Mouse (Mus musculus) c-Kit-positive CD71-negative TER-119-negative erythroid progenitor cells, embryonic 14.5 days (primary cell): ENCODE measurements around the gene Bax.
"Not testable (repeated sequence)": the region's sequence is repeated elsewhere in the genome, so short reads cannot be mapped to it uniquely, and the experiment has no call there.

Source experiments
- DNase-seq: peaks from one replicate; pipeline ENCODE4 v3.0.0-alpha.2; 2013; ENCODE audit warnings: low read depth

The Bax gene

GRCm38 (mm10) chr7:45481374-45481927, 14.8 kb upstream of the Bax start, which contains the start of gene Tulp2:
Gene Tulp2 (plus strand): TSS chr7:45481877.
- no peak for DNase-seq

- DNase-seq: not testable (repeated sequence)
These were observed 13.6 kb upstream of the Bax start for GRCm38 (mm10) chr7:45480310-45480709.

GRCm38 (mm10) chr7:45478774-45479173, 12.1 kb upstream of the Bax start:
- no peak for DNase-seq

DNA sequence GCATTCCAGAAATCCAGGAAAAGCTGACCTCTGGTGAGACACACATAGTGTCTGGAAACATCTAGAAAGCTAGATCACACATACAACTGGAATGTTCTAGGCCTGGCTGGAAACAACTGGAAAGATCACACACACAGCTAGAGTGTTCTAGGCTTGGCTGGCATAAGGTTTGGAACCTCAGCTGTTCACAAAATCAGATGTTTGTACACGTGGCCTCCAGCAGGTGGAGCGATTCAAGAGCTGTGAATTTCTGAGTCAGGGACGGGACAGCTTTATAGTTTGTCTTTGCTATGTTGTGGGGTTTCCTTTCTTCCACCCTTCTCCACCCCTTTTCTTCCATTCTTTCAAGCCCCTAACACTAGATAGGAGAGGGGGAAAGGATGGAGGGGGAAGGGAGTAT, 10.3 kb upstream of the Bax start:
- no peak for DNase-seq

- DNase-seq: no peak
These were observed 9.8 kb upstream of the Bax start for GRCm38 (mm10) chr7:45476453-45476852.

- DNase-seq: no peak
These were observed 8.7 kb upstream of the Bax start for GRCm38 (mm10) chr7:45475291-45475969.

- peak; percentile 72 for DNase-seq
These were observed 4.2 kb upstream of the Bax start for GRCm38 (mm10) chr7:45470869-45471268.

DNA sequence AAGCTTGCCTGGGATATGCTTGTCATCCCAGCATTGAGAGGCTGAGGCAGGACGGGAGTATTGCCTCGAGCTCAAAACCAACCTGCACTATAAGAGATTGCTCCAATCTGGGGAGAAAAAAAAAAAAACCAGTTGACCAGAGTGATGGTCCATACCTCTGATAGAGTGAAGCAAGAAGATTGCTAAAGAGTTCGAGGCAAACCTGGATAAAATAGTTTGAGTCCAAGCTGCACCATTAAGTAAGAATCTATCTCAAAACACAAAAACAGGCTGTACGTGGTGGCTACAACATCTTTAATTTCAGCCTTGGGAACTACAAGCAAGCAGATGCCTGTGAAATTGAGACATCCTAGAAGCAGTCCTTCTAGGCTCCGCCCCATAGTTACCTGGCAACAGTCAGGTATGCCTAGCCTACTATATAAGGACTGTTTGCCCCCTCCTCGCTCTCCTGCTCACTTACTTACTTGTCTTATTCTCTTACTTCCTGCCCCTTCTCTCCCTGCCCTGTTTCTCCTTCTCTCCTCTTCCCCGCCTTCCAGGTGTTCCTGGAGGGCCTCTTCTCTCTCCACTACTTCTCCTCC, 482 bp upstream of the Bax start:
- DNase-seq: no peak

- DNase-seq: no peak
These were observed 1.1 kb downstream of the Bax start for GRCm38 (mm10) chr7:45465549-45465948.

DNA sequence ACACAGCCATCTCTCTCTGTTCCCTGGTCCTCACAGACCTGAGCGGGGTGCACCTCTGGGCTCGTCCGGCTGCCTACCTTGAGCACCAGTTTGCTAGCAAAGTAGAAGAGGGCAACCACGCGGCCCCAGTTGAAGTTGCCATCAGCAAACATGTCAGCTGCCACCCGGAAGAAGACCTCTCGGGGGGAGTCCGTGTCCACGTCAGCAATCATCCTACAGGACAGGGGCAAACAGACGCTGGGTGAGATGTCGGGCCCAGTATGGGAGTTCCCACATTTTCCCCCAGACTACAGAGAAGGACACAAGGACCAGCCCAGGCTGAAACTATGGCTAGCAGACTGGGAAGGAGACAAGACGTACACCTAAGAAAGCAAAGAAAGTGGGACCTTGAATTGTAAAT, 1.6 kb downstream of the Bax start:
- no peak for DNase-seq

GRCm38 (mm10) chr7:45463987-45464778, 2.5 kb downstream of the Bax start:
- no peak for DNase-seq

DNA sequence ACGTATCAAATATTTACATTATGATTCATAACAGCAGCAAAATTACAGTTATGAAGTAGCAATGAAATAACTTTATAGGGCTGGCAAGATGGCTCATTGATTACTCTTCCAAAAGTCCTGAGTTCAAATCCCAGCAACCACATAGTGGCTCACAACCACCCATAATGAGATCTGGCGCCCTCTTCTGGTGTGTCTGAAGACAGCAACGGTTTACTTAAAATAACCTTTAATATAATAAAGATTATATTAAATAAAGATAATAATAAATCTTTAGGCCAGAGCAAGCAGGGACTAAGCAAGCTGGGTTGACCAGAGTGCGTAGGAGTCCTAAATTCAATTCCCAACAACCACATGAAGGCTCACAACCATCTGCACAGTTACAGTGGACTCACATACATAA, 3.8 kb downstream of the Bax start:
- not testable (repeated sequence) for DNase-seq

- DNase-seq: no peak
These were observed 4.4 kb downstream of the Bax start for GRCm38 (mm10) chr7:45462325-45462724.

DNA sequence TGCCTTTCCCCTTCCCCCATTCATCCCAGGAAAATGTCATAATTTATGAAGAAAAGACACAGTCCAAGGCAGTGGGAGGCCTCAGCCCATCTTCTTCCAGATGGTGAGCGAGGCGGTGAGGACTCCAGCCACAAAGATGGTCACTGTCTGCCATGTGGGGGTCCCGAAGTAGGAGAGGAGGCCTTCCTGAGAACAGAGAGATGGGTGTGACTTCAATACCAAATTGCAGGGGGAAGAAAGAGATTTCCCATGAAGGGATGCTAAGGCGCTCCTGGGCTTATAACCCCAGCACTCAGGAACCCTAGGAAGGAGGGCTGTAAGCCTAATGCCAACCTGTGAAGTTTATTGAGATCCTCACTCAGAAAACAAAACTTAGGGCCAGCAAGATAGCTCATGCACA, 4.9 kb downstream of the Bax start:
- no peak for DNase-seq

GRCm38 (mm10) chr7:45461326-45461725, 5.4 kb downstream of the Bax start:
- DNase-seq: no peak

DNA sequence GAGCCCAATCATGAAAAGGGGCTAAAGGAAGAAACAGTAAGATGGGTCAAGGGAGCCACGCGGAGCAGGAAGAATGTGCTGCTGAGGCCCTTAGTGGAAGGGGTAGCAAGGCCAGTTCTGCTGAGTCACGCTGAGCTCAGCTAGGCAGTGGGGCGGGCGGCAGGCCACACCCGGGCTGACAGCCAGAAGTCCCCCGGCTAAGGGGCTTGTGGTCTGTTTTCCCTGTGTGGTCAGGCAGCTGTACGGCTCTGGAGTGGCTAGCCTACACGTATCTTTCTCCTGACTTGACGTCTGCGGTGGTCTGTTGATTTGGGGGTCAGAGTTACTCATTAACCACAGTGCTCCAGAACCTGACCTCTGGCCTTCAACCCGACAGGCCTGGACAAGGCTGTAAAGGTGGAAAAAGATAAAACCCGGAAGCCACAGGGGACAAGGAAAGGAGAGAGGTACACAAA, 5.8 kb downstream of the Bax start:
- DNase-seq: peak; percentile 62

DNA sequence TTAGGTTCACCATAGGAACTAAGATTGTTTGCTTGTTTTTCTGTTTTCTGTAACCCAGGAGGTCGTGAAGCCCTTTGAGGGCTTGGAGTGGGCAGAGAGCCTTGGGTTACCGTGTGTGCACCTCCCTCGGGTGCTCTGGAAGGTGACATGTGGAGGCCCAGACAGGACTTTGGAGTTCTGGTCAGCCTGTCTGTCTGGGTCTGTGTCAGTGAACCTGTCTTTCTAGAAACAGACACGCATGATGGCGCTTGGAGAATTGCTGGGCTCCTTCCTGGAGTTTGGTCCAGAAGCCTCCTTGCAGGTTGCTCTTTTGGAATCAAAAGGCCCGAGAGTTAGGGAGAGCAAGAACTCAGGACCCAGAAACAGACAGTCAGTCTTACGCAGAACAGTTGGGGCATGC, 6.3 kb downstream of the Bax start:
- no peak for DNase-seq

GRCm38 (mm10) chr7:45459564-45460140, 7.0 kb downstream of the Bax start, which contains the start of gene Ftl1:
Gene Ftl1 (minus strand): TSS chr7:45459884.
- DNase-seq: peak; percentile 96

DNA sequence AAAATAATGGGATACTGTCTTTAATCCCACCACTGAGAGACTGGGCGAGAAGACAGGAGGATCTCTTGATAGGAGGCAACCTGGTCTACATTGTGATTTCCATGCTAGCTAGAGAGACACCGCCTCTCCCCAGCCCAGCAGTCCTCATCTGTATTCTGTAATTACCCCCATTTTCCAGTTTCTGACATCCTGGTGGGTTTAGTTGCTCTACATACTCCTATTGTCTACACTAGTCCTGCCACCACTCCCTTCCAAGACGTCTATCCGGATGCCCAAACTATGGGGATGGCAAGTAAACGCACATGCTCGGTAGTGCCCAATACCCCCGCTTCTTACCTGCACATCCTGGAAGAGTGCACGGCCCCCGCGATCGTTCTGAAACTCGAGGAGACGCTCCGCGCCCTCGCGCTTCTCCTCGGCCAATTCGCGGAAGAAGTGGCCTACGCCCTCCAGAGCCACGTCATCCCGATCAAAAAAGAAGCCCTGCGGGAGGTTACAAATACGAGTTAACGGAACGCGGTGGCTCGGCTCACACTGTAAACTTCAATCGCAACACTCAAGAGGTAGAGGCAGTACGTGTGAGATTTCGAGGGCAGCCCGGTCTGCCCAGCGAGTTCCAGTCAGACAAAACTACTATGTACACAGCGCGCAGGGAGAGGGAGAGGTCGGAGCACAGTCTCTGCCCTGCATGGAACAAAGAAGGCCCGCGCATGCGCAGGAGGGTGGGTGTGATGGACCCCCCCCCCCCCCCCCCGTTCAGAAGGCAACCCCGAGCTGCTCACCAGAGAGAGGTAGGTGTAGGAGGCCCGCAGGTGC, 7.7 kb downstream of the Bax start:
- DNase-seq: no peak

DNA sequence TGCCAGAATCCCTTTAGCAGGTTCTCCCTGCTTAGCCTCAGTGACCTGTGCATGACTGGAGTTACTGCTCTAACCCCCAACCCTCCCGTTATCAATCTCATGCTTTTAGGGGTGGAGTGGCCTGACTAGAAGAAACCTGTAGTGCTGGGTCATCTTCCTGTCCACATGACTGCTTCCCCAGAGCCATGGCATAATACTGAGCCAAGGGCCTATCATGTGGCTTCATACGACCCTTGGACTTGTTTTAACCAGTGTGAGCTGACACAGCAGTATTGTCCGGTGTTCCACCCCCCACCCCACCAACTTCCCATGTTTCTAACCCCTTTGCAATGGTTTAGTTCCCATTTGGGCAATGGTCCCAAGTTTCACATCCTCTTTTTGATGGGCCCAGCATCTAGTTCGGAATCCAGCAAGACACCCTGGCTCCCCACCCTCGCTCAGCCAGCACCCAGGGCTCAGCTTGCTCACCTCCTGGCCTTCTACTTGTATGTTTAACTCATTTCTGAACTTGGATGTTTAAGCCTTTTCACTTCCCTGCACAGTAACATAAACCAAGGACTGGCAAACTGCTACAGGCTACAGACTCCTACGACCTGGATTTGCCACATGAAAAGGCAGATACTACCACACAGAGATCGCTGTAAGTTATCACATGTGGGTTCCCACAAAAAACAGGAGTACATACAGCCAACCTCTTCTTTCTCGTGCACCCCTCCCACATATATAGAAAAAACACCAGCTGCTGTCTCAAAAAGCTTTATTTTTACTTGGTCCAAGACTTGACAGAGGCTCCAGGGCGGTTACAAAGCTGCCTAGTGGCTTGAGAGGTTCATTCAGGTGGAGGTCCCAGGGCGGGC, 9.3 kb downstream of the Bax start:
- no peak for DNase-seq
